Mouse (Mus musculus) midbrain, embryonic 10.5 days (tissue): ENCODE results near the gene Setd2. TPM values are rescaled to one million over a fixed set of nuclear protein-coding genes. Genes with fewer than 3 reads are reported as not detected.
A peak's percentile ranks its signal among the peaks of the same experiment; 100 is the strongest.

Source experiments
- DNase-seq: peaks from one replicate; pipeline ENCODE4 v3.0.0-alpha.2; 2017; ENCODE audit warnings: low spot score
- H3K27ac ChIP-seq: fragments of 300-500 bp; sonication (generic); replicated peaks from 2 replicates; pipeline ENCODE4 v1.5.1; 2016; ENCODE audit warnings: mild to moderate bottlenecking
- H3K27me3 ChIP-seq: fragments of 300-500 bp; sonication (generic); 2 replicates; pipeline ENCODE4 v1.6.1; 2016; ENCODE audit warnings: low read depth, mild to moderate bottlenecking; ENCODE audit not compliant: poor library complexity, severe bottlenecking
- H3K36me3 ChIP-seq: fragments of 300-500 bp; sonication (generic); 2 replicates; pipeline ENCODE4 v1.6.1; 2016; ENCODE audit warnings: mild to moderate bottlenecking, moderate library complexity
- H3K4me1 ChIP-seq: fragments of 300-500 bp; sonication (generic); 2 replicates; pipeline ENCODE4 v1.6.1; 2016
- H3K4me3 ChIP-seq: fragments of 300-500 bp; sonication (generic); 2 replicates; pipeline ENCODE4 v1.5.1; 2016; ENCODE audit warnings: mild to moderate bottlenecking, moderate library complexity
- H3K9me3 ChIP-seq: fragments of 300-500 bp; sonication (generic); replicated peaks from 2 replicates; pipeline ENCODE4 v1.6.1; 2016; ENCODE audit warnings: mild to moderate bottlenecking
- WGBS: fragments of 180-500 bp; shearing (Covaris S2); methylation state at CpG from one replicate; pipeline ENCODE4 v1.1.7; 2016; 5-methylcytosine and 5-hydroxymethylcytosine counted together
- polyA plus RNA-seq: library from polyadenylated mRNA; unstranded; fragments of >200 nt; fragmentation: Nextera tagmentation; extraction: Ambion mirVana; gene quantifications from 2 replicates; pipeline ENCODE4 v1.2.1, GENCODE M21; 2016

The Setd2 gene
- polyA plus RNA-seq, 1 experiment from 2014 or later = 31.5 TPM

- no peaks in the 10 kb centered on the region for H3K36me3 ChIP-seq
- H3K4me1 ChIP-seq = peaks cover 30% of the 10 kb centered on the region
- no peaks in the 10 kb centered on the region for H3K9me3 ChIP-seq
- WGBS = 84% methylated on average over 9 of the region's 9 CpGs
- no peaks in the 10 kb centered on the region for H3K27me3 ChIP-seq
- H3K4me3 ChIP-seq = no peak overlapping the region
- H3K27ac ChIP-seq = no peak overlapping the region
- no peak for DNase-seq
Measured at GRCm38 (mm10) chr9:110645219-110645618, 112.8 kb downstream of the Setd2 start.

GRCm38 (mm10) chr9:110649775-110650174 is 117.4 kb downstream of the Setd2 start:
- DNase-seq = no peak
- peak overlapping the region; percentile 24; the same call in 1 of the 2 replicates for H3K4me3 ChIP-seq

GRCm38 (mm10) chr9:110651931-110652722 is 119.7 kb downstream of the Setd2 start:
- no peaks in the 10 kb centered on the region for H3K9me3 ChIP-seq
- no peaks in the 10 kb centered on the region for H3K36me3 ChIP-seq
- H3K4me3 ChIP-seq = peak overlapping the region; percentile 11; the same call in 1 of the 2 replicates
- WGBS = 44% methylated on average over 13 of the region's 13 CpGs
- no peak for DNase-seq
- peaks cover 67% of the 10 kb centered on the region for H3K4me1 ChIP-seq
- H3K27me3 ChIP-seq = peaks cover 31% of the 10 kb centered on the region
- no peak overlapping the region for H3K27ac ChIP-seq

More at GRCm38 (mm10) chr9:110649775-110650174, 117.4 kb downstream of the Setd2 start:
- H3K27me3 ChIP-seq = peaks cover 31% of the 10 kb centered on the region
- H3K9me3 ChIP-seq = no peaks in the 10 kb centered on the region
- H3K27ac ChIP-seq = peak overlapping the region; percentile 73
- no peaks in the 10 kb centered on the region for H3K36me3 ChIP-seq
- H3K4me1 ChIP-seq = peaks cover 52% of the 10 kb centered on the region

- peak overlapping the region; percentile 84 for H3K27ac ChIP-seq
- peaks cover 31% of the 10 kb centered on the region for H3K27me3 ChIP-seq
- H3K36me3 ChIP-seq = no peaks in the 10 kb centered on the region
- peak overlapping the region; percentile 63 for H3K4me3 ChIP-seq
- H3K4me1 ChIP-seq = peaks cover 76% of the 10 kb centered on the region
- WGBS = 21% methylated on average over 14 of the region's 14 CpGs
- H3K9me3 ChIP-seq = no peaks in the 10 kb centered on the region
- DNase-seq = no peak
Measured at GRCm38 (mm10) chr9:110652963-110653654, 120.7 kb downstream of the Setd2 start.

GRCm38 (mm10) chr9:110653655-110654461 is 121.5 kb downstream of the Setd2 start, which contains the start of gene Nbeal2:
Nbeal2 (minus strand) TSS chr9:110654161.
- H3K9me3 ChIP-seq = no peaks in the 10 kb centered on the region
- peak within 1 kb of the TSS; percentile 84 for H3K27ac ChIP-seq
- peak within 1 kb of the TSS; percentile 63 for H3K4me3 ChIP-seq
- peaks cover 3% of the 10 kb centered on the region for H3K36me3 ChIP-seq
- H3K4me1 ChIP-seq = peaks cover 75% of the 10 kb centered on the region
- under 1% methylated on average over 74 of the region's 75 CpGs for WGBS
- DNase-seq = peak; percentile 94
- peaks cover 31% of the 10 kb centered on the region for H3K27me3 ChIP-seq

GRCm38 (mm10) chr9:110654726-110655650 is 122.6 kb downstream of the Setd2 start:
- WGBS = 80% methylated on average over 19 of the region's 19 CpGs
- H3K27ac ChIP-seq = peak overlapping the region; percentile 84
- H3K4me3 ChIP-seq = peak overlapping the region; percentile 78
- H3K4me1 ChIP-seq = peaks cover 64% of the 10 kb centered on the region
- peaks cover 31% of the 10 kb centered on the region for H3K27me3 ChIP-seq
- H3K36me3 ChIP-seq = peaks cover 12% of the 10 kb centered on the region
- DNase-seq = no peak
- no peaks in the 10 kb centered on the region for H3K9me3 ChIP-seq

- Histone ChIP-seq H3K27ac (peak overlapping the region; percentile 98), H3K27me3 (peaks cover 31% of the 10 kb centered on the region), H3K9me3 (no peaks in the 10 kb centered on the region), H3K4me3 (peak overlapping the region; percentile 78), H3K36me3 (peaks cover 12% of the 10 kb centered on the region), H3K4me1 (peaks cover 57% of the 10 kb centered on the region)
- WGBS = 82% methylated on average over 10 of the region's 10 CpGs
- no peak for DNase-seq
Measured at GRCm38 (mm10) chr9:110655651-110656007, 123.2 kb downstream of the Setd2 start.

GRCm38 (mm10) chr9:110656249-110657221 is 124.1 kb downstream of the Setd2 start, which contains the start of gene Ccdc12:
Ccdc12 (plus strand) TSS chr9:110656503.
- H3K4me1 ChIP-seq = peaks cover 57% of the 10 kb centered on the region
- peak within 1 kb of the TSS; percentile 78 for H3K4me3 ChIP-seq
- H3K36me3 ChIP-seq = peaks cover 12% of the 10 kb centered on the region
- H3K27me3 ChIP-seq = peaks cover 22% of the 10 kb centered on the region
- no peaks in the 10 kb centered on the region for H3K9me3 ChIP-seq
- H3K27ac ChIP-seq = peak within 1 kb of the TSS; percentile 98
- DNase-seq = peak; percentile 94
- under 1% methylated on average over 52 of the region's 52 CpGs for WGBS

- DNase-seq = no peak
- 89% methylated on average over 13 of the region's 13 CpGs for WGBS
- Histone ChIP-seq H3K27me3 (peaks cover 11% of the 10 kb centered on the region), H3K4me1 (peaks cover 48% of the 10 kb centered on the region), H3K36me3 (peaks cover 12% of the 10 kb centered on the region), H3K4me3 (peak overlapping the region; percentile 78), H3K9me3 (no peaks in the 10 kb centered on the region), H3K27ac (no peak overlapping the region)
Measured at GRCm38 (mm10) chr9:110657474-110658078, 125.2 kb downstream of the Setd2 start.

- no peak overlapping the region for H3K4me3 ChIP-seq
- H3K27ac ChIP-seq = no peak overlapping the region
- peaks cover 38% of the 10 kb centered on the region for H3K4me1 ChIP-seq
- no peaks in the 10 kb centered on the region for H3K9me3 ChIP-seq
- WGBS = 92% methylated on average over 12 of the region's 12 CpGs
- H3K27me3 ChIP-seq = no peaks in the 10 kb centered on the region
- H3K36me3 ChIP-seq = peaks cover 12% of the 10 kb centered on the region
- no peak for DNase-seq
Measured at GRCm38 (mm10) chr9:110659521-110659920, 127.1 kb downstream of the Setd2 start.
